Mouse (Mus musculus): ENCODE results near the gene Per3. TPM values are rescaled to one million over a fixed set of nuclear protein-coding genes. Genes with fewer than 3 reads are reported as not detected.
A peak's percentile ranks its signal among the peaks of the same experiment; 100 is the strongest.
"Not testable (repeated sequence)": the region's sequence is repeated elsewhere in the genome, so short reads cannot be mapped to it uniquely, and the experiment has no call there.

Gene Per3
- polyA plus RNA-seq, 1 experiment from 2014 or later, result 2.6 TPM

- Histone ChIP-seq H3K4me1 (ENCODE audit: control insufficient read depth, insufficient read depth, low read length) (peaks cover 6% of the 10 kb centered on the region; the same call in 1 of the 2 replicates), H3K4me2 (ENCODE audit: low read length) (peak overlapping the region; percentile 98), H3K9me3 (replicated peaks; ENCODE audit: control insufficient read depth, low read length) (no peaks in the 10 kb centered on the region), H3K27ac (ENCODE audit: low read depth, low read length) (no peak overlapping the region), H3K27me3 (replicated peaks; ENCODE audit: control insufficient read depth, insufficient read depth, low read length) (0 out of 2 replicates have a peak, but pooled peaks cover 2% of the 10 kb centered on the region), H3K36me3 (ENCODE audit: control insufficient read depth, insufficient read depth, low read length) (peaks cover 31% of the 10 kb centered on the region), H3K9ac (ENCODE audit: low read length) (peak overlapping the region; percentile 61; the same call in 1 of the 2 replicates), H3K4me3 (ENCODE audit: low read depth, low read length) (peak overlapping the region; percentile 53)
- 5% methylated on average over 21 of the region's 21 CpGs for WGBS
- DNase-seq (ENCODE audit: low spot score) (no peak), ATAC-seq (no peak; the same call in 1 of the 2 replicates)
Measured at GRCm38 (mm10) chr4:151044944-151045570, 592 bp upstream of the Per3 start.

DNA sequence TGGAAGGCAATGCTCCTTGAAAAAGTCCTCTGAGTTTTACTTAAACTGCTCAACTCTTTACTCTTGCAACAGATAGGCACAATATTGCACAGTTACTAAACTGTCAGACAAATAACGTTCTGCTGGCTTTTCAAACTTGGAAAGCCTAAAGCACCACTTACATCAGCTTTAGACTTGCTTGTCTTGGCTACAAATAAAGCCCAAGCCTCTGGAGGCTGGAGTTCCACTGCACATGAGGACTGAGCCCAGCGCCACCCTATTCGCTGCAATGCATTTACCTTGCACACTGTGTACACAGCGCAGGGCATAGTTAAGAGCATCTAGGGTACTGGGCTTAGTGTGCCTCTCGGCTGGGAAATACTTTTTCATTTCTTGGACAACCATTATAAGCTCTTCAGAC is 1.2 kb downstream of the Per3 start:
- Histone ChIP-seq H3K27ac (ENCODE audit: low read depth, low read length) (no peak overlapping the region), H3K9ac (ENCODE audit: low read length) (no peak overlapping the region), H3K4me1 (ENCODE audit: control insufficient read depth, insufficient read depth, low read length) (peaks cover 6% of the 10 kb centered on the region; the same call in 1 of the 2 replicates), H3K4me3 (ENCODE audit: low read depth, low read length) (no peak overlapping the region), H3K4me2 (ENCODE audit: low read length) (peak overlapping the region; percentile 98), H3K9me3 (replicated peaks; ENCODE audit: control insufficient read depth, low read length) (no peaks in the 10 kb centered on the region), H3K36me3 (ENCODE audit: control insufficient read depth, insufficient read depth, low read length) (peaks cover 14% of the 10 kb centered on the region), H3K27me3 (replicated peaks; ENCODE audit: control insufficient read depth, insufficient read depth, low read length) (0 out of 2 replicates have a peak, but pooled peaks cover 2% of the 10 kb centered on the region)
- WGBS, result 36% methylated on average over 5 of the region's 5 CpGs
- DNase-seq (ENCODE audit: low spot score) (no peak), ATAC-seq (no peak)

GRCm38 (mm10) chr4:151041506-151041905 is 3.0 kb downstream of the Per3 start:
- H3K9ac ChIP-seq (ENCODE audit: low read length), result no peak overlapping the region
- DNase-seq (ENCODE audit: low spot score) (no peak), ATAC-seq (no peak)
- 0 out of 2 replicates have a peak, but pooled peaks cover 2% of the 10 kb centered on the region for H3K27me3 ChIP-seq (replicated peaks; ENCODE audit: control insufficient read depth, insufficient read depth, low read length)
- no peak overlapping the region for H3K27ac ChIP-seq (ENCODE audit: low read depth, low read length)
- peaks cover 1% of the 10 kb centered on the region for H3K36me3 ChIP-seq (ENCODE audit: control insufficient read depth, insufficient read depth, low read length)
- no peaks in the 10 kb centered on the region for H3K9me3 ChIP-seq (replicated peaks; ENCODE audit: control insufficient read depth, low read length)
- no peak overlapping the region for H3K4me3 ChIP-seq (ENCODE audit: low read depth, low read length)
- H3K4me1 ChIP-seq (ENCODE audit: control insufficient read depth, insufficient read depth, low read length), result peaks cover 6% of the 10 kb centered on the region; the same call in 1 of the 2 replicates
- H3K4me2 ChIP-seq (ENCODE audit: low read length), result no peak overlapping the region
- WGBS, result 86% methylated on average over 5 of the region's 5 CpGs

GRCm38 (mm10) chr4:151037800-151038199 is 6.7 kb downstream of the Per3 start:
- H3K4me3 ChIP-seq (ENCODE audit: low read depth, low read length), result no peak overlapping the region
- H3K9me3 ChIP-seq (replicated peaks; ENCODE audit: control insufficient read depth, low read length), result no peaks in the 10 kb centered on the region
- DNase-seq (ENCODE audit: low spot score) (no peak), ATAC-seq (no peak)
- no peaks in the 10 kb centered on the region for H3K36me3 ChIP-seq (ENCODE audit: control insufficient read depth, insufficient read depth, low read length)
- no peak overlapping the region for H3K9ac ChIP-seq (ENCODE audit: low read length)
- no peaks in the 10 kb centered on the region for H3K4me1 ChIP-seq (ENCODE audit: control insufficient read depth, insufficient read depth, low read length)
- no peak overlapping the region for H3K27ac ChIP-seq (ENCODE audit: low read depth, low read length)
- H3K27me3 ChIP-seq (replicated peaks; ENCODE audit: control insufficient read depth, insufficient read depth, low read length), result no peaks in the 10 kb centered on the region
- H3K4me2 ChIP-seq (ENCODE audit: low read length), result no peak overlapping the region
- WGBS, result 92% methylated on average over 11 of the region's 11 CpGs

- Histone ChIP-seq H3K4me2 (ENCODE audit: low read length) (no peak overlapping the region), H3K36me3 (ENCODE audit: control insufficient read depth, insufficient read depth, low read length) (no peaks in the 10 kb centered on the region), H3K9ac (ENCODE audit: low read length) (no peak overlapping the region), H3K27me3 (replicated peaks; ENCODE audit: control insufficient read depth, insufficient read depth, low read length) (no peaks in the 10 kb centered on the region), H3K27ac (ENCODE audit: low read depth, low read length) (no peak overlapping the region), H3K4me1 (ENCODE audit: control insufficient read depth, insufficient read depth, low read length) (no peaks in the 10 kb centered on the region), H3K4me3 (ENCODE audit: low read depth, low read length) (no peak overlapping the region), H3K9me3 (replicated peaks; ENCODE audit: control insufficient read depth, low read length) (no peaks in the 10 kb centered on the region)
- ATAC-seq (no peak), DNase-seq (ENCODE audit: low spot score) (no peak)
- WGBS, result 86% methylated on average over 7 of the region's 7 CpGs
Measured at GRCm38 (mm10) chr4:151036521-151036920, 7.9 kb downstream of the Per3 start.

DNA sequence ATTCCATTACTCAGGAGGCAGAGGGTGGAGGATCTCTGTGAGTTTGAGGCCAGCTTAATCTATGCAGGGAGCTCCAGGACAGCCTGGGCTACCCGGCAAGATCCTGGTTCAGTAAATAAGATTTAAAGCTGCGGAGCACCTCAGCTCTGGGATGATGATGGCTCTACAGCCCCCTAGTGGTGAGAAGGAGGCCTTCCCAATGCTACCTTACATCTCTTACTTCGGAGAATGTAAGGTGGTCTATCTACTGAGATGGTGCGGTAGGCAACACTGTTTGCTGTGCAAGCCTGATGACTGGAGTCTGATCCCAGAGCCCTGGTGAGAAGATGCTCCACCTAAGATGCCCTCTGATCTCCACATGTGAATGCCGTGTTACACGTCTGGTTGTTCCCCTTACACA is 17.5 kb downstream of the Per3 start:
- 46% methylated on average over 6 of the region's 6 CpGs for WGBS

GRCm38 (mm10) chr4:151024152-151024551 is 20.3 kb downstream of the Per3 start:
- ATAC-seq (no peak), DNase-seq (ENCODE audit: low spot score) (no peak)
- no peak overlapping the region for H3K4me3 ChIP-seq (ENCODE audit: low read depth, low read length)
- no peak overlapping the region for H3K9ac ChIP-seq (ENCODE audit: low read length)
- H3K9me3 ChIP-seq (replicated peaks; ENCODE audit: control insufficient read depth, low read length), result no peaks in the 10 kb centered on the region
- H3K27me3 ChIP-seq (replicated peaks; ENCODE audit: control insufficient read depth, insufficient read depth, low read length), result no peaks in the 10 kb centered on the region
- H3K36me3 ChIP-seq (ENCODE audit: control insufficient read depth, insufficient read depth, low read length), result peaks cover 13% of the 10 kb centered on the region
- H3K4me1 ChIP-seq (ENCODE audit: control insufficient read depth, insufficient read depth, low read length), result no peaks in the 10 kb centered on the region
- 91% methylated on average over 9 of the region's 9 CpGs for WGBS
- no peak overlapping the region for H3K27ac ChIP-seq (ENCODE audit: low read depth, low read length)
- no peak overlapping the region for H3K4me2 ChIP-seq (ENCODE audit: low read length)

More for the DNA sequence above, 17.5 kb downstream of the Per3 start:
- Histone ChIP-seq H3K36me3 (ENCODE audit: control insufficient read depth, insufficient read depth, low read length) (peaks cover 13% of the 10 kb centered on the region), H3K27me3 (replicated peaks; ENCODE audit: control insufficient read depth, insufficient read depth, low read length) (no peaks in the 10 kb centered on the region), H3K27ac (ENCODE audit: low read depth, low read length) (no peak overlapping the region), H3K4me2 (ENCODE audit: low read length) (no peak overlapping the region), H3K9me3 (replicated peaks; ENCODE audit: control insufficient read depth, low read length) (no peaks in the 10 kb centered on the region), H3K4me1 (ENCODE audit: control insufficient read depth, insufficient read depth, low read length) (no peaks in the 10 kb centered on the region), H3K9ac (ENCODE audit: low read length) (no peak overlapping the region), H3K4me3 (ENCODE audit: low read depth, low read length) (no peak overlapping the region)
- ATAC-seq (peak; percentile 48; the same call in 1 of the 2 replicates), DNase-seq (ENCODE audit: low spot score) (peak; percentile 77)

GRCm38 (mm10) chr4:151017356-151017755 is 27.1 kb downstream of the Per3 start:
- not testable (repeated sequence) for H3K4me1 ChIP-seq (ENCODE audit: control insufficient read depth, insufficient read depth, low read length); H3K4me3 ChIP-seq (ENCODE audit: low read depth, low read length); H3K4me2 ChIP-seq (ENCODE audit: low read length); H3K27me3 ChIP-seq (replicated peaks; ENCODE audit: control insufficient read depth, insufficient read depth, low read length); H3K9me3 ChIP-seq (replicated peaks; ENCODE audit: control insufficient read depth, low read length); ATAC-seq; H3K9ac ChIP-seq (ENCODE audit: low read length); H3K27ac ChIP-seq (ENCODE audit: low read depth, low read length); DNase-seq (ENCODE audit: low spot score)
- WGBS, result 95% methylated on average over 1 of the region's 1 CpGs
- peaks cover 26% of the 10 kb centered on the region for H3K36me3 ChIP-seq (ENCODE audit: control insufficient read depth, insufficient read depth, low read length)

DNA sequence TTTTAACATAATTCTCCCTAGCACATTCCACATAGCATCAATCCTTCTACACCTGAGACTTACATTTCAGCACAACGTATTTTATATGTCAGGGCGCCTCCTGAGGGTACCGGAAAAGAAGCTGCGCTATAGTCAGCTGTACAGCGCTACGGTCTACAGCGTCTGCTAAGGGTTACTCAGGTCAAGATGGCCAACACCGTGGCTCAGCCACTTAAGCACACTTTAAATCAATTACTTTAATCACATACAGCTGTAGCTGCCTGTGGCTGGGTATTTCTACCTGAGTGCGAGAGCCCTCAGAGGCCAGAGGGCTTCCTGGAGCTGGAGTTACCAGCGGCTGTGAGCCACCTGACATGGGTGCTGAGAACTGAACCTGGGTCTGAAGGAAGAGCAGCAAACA is 28.5 kb downstream of the Per3 start:
- Histone ChIP-seq H3K27me3 (replicated peaks; ENCODE audit: control insufficient read depth, insufficient read depth, low read length) (no peaks in the 10 kb centered on the region), H3K9ac (ENCODE audit: low read length) (no peak overlapping the region), H3K36me3 (ENCODE audit: control insufficient read depth, insufficient read depth, low read length) (peaks cover 26% of the 10 kb centered on the region), H3K9me3 (replicated peaks; ENCODE audit: control insufficient read depth, low read length) (no peaks in the 10 kb centered on the region), H3K4me2 (ENCODE audit: low read length) (no peak overlapping the region), H3K4me1 (ENCODE audit: control insufficient read depth, insufficient read depth, low read length) (no peaks in the 10 kb centered on the region), H3K4me3 (ENCODE audit: low read depth, low read length) (no peak overlapping the region), H3K27ac (ENCODE audit: low read depth, low read length) (no peak overlapping the region)
- 91% methylated on average over 10 of the region's 10 CpGs for WGBS
- ATAC-seq (no peak), DNase-seq (ENCODE audit: low spot score) (no peak)

Data from forebrain, embryonic 14.5 days (tissue).